Mouse (Mus musculus) CH12.LX (cell line): ENCODE measurements around the gene Cnst. TPM values are rescaled to one million over a fixed set of nuclear protein-coding genes. Genes with fewer than 3 reads are reported as not detected.

ENCODE experiments used
- DNase-seq: peaks from one replicate; pipeline ENCODE4 v3.0.0-alpha.2; 2013; ENCODE audit errors: extremely low read depth
- H3K27ac ChIP-seq: 2 replicates; pipeline ENCODE4 v1.5.1; 2012; ENCODE audit warnings: low read depth, mild to moderate bottlenecking, control low read depth, moderate library complexity; ENCODE audit not compliant: insufficient read depth
- H3K27me3 ChIP-seq: replicated peaks from 2 replicates; pipeline ENCODE3; 2012; ENCODE audit warnings: inconsistent platforms
- H3K36me3 ChIP-seq, 2 experiments: replicated peaks in 1 of 2; 2 replicates each; pipeline versions ENCODE3 to v1.6.1; 2012; ENCODE audit warnings: inconsistent platforms in 1 of 2, low read length in 1 of 2, mild to moderate bottlenecking in 1 of 2, mixed read lengths in 1 of 2, moderate library complexity in 1 of 2; ENCODE audit not compliant: control insufficient read depth in 1 of 2, insufficient read depth in 1 of 2
- H3K4me1 ChIP-seq, 2 experiments: 2 replicates each; pipeline ENCODE4 v1.6.1; 2012; ENCODE audit warnings: inconsistent platforms in 1 of 2, moderate library complexity in 1 of 2; ENCODE audit not compliant: insufficient read depth in 2 of 2, control insufficient read depth in 1 of 2
- H3K4me2 ChIP-seq: 2 replicates; pipeline ENCODE4 v1.6.1; 2012; ENCODE audit warnings: low read depth, mild to moderate bottlenecking, control low read depth; ENCODE audit not compliant: poor library complexity, insufficient read depth, severe bottlenecking
- H3K4me3 ChIP-seq, 3 experiments: fragments of 150-350 bp in 1 of 3; sonication (generic) in 1 of 3; replicated peaks in 1 of 3; 2 replicates each; pipeline versions ENCODE3 to v1.5.1; 2011 to 2012; ENCODE audit warnings: low read depth in 2 of 3, low read length in 2 of 3, mild to moderate bottlenecking in 2 of 3, moderate library complexity in 2 of 3, control low read depth in 1 of 3, improper control_type of control experiment in 1 of 3, inconsistent platforms in 1 of 3, mixed read lengths in 1 of 3; ENCODE audit not compliant: poor library complexity in 1 of 3
- H3K79me2 ChIP-seq: replicated peaks from 2 replicates; pipeline ENCODE4 v1.6.1; 2012; ENCODE audit warnings: mild to moderate bottlenecking, moderate library complexity; ENCODE audit not compliant: control insufficient read depth, poor library complexity, insufficient read depth, severe bottlenecking; ENCODE audit errors: extremely low read depth
- H3K9ac ChIP-seq: 2 replicates; pipeline ENCODE4 v1.6.1; 2012; ENCODE audit warnings: low read depth, mild to moderate bottlenecking, control low read depth, moderate library complexity; ENCODE audit not compliant: insufficient read depth
- H3K9me3 ChIP-seq: replicated peaks from 2 replicates; pipeline ENCODE3; 2012; ENCODE audit warnings: low read length, inconsistent platforms, mixed read lengths
- BHLHE40 ChIP-seq: IDR thresholded peaks from 2 replicates; pipeline ENCODE4 v1.6.1; 2011; ENCODE audit warnings: mild to moderate bottlenecking, low read depth, low read length, improper control_type of control experiment
- CHD1 ChIP-seq: IDR thresholded peaks from 2 replicates; pipeline ENCODE4 v1.6.1; 2012; ENCODE audit warnings: low read depth, low read length, improper control_type of control experiment, inconsistent platforms
- CHD2 ChIP-seq: IDR thresholded peaks from 2 replicates; pipeline ENCODE4 v1.6.1; 2011; ENCODE audit warnings: low read length, improper control_type of control experiment
- CTCF ChIP-seq, 2 experiments: IDR thresholded peaks in 1 of 2; conservative IDR thresholded peaks in 1 of 2; 2 replicates each; pipeline ENCODE4 v1.5.1; 2011 to 2012; ENCODE audit warnings: low read depth in 2 of 2, low read length in 2 of 2, improper control_type of control experiment in 1 of 2, inconsistent platforms in 1 of 2, mild to moderate bottlenecking in 1 of 2, moderate library complexity in 1 of 2
- GABPA ChIP-seq: IDR thresholded peaks from 2 replicates; pipeline ENCODE4 v1.6.1; 2012; ENCODE audit warnings: low read depth, low read length, improper control_type of control experiment, inconsistent platforms; ENCODE audit not compliant: insufficient replicate concordance
- HCFC1 ChIP-seq: IDR thresholded peaks from 2 replicates; pipeline ENCODE4 v1.6.1; 2012; ENCODE audit warnings: low read depth, mild to moderate bottlenecking, inconsistent platforms, low read length, improper control_type of control experiment
- IRF4 ChIP-seq: IDR thresholded peaks from 2 replicates; pipeline ENCODE4 v1.6.1; 2014; ENCODE audit warnings: low read depth, mild to moderate bottlenecking, inconsistent platforms, low read length, improper control_type of control experiment
- JUN ChIP-seq: IDR thresholded peaks from 2 replicates; pipeline ENCODE4 v1.6.1; 2011; ENCODE audit warnings: low read depth, mild to moderate bottlenecking, low read length, improper control_type of control experiment, moderate library complexity; ENCODE audit not compliant: insufficient read depth
- KAT2A ChIP-seq: IDR thresholded peaks from 2 replicates; pipeline ENCODE4 v1.6.1; 2012; ENCODE audit warnings: low read length, improper control_type of control experiment, inconsistent platforms; ENCODE audit not compliant: insufficient replicate concordance
- MAFK ChIP-seq: IDR thresholded peaks from 2 replicates; pipeline ENCODE4 v1.6.1; 2011; ENCODE audit warnings: low read length, improper control_type of control experiment; ENCODE audit not compliant: insufficient replicate concordance
- MAX ChIP-seq: IDR thresholded peaks from 2 replicates; pipeline ENCODE4 v1.6.1; 2011; ENCODE audit warnings: low read length, improper control_type of control experiment
- MAZ ChIP-seq: IDR thresholded peaks from 2 replicates; pipeline ENCODE4 v1.6.1; 2012; ENCODE audit warnings: low read depth, mild to moderate bottlenecking, inconsistent platforms, low read length, improper control_type of control experiment, moderate library complexity
- MEF2A ChIP-seq: IDR thresholded peaks from 2 replicates; pipeline ENCODE4 v1.6.1; 2014; ENCODE audit warnings: low read depth, mild to moderate bottlenecking, inconsistent platforms, low read length, improper control_type of control experiment, borderline replicate concordance
- TCF12 ChIP-seq: IDR thresholded peaks from 2 replicates; pipeline ENCODE4 v1.6.1; 2014; ENCODE audit warnings: low read depth, mild to moderate bottlenecking, inconsistent platforms, low read length, improper control_type of control experiment
- UBTF ChIP-seq: IDR thresholded peaks from 2 replicates; pipeline ENCODE4 v1.6.1; 2012; ENCODE audit warnings: low read depth, mild to moderate bottlenecking, inconsistent platforms, low read length, improper control_type of control experiment, moderate library complexity
- USF1 ChIP-seq: IDR thresholded peaks from 2 replicates; pipeline ENCODE4 v1.6.1; 2014; ENCODE audit warnings: low read depth, mild to moderate bottlenecking, inconsistent platforms, low read length, improper control_type of control experiment
- USF2 ChIP-seq: conservative IDR thresholded peaks from 2 replicates; pipeline ENCODE4 v1.6.1; 2011; ENCODE audit warnings: low read depth, low read length, improper control_type of control experiment
- ZC3H11A ChIP-seq: IDR thresholded peaks from 2 replicates; pipeline ENCODE4 v1.6.1; 2012; ENCODE audit warnings: low read depth, mild to moderate bottlenecking, inconsistent platforms, low read length, improper control_type of control experiment
- ZKSCAN1 ChIP-seq: IDR thresholded peaks from 2 replicates; pipeline ENCODE4 v1.6.1; 2012; ENCODE audit warnings: low read depth, inconsistent platforms, low read length, improper control_type of control experiment, borderline replicate concordance
- dilution Hi-C: fragments of 300-500 bp; cut with MboI; formaldehyde crosslinking; loops from 2 replicates; pipeline ENCODE4 v1.14.3; 2020; ENCODE audit warnings: low sequenced_read_pairs; ENCODE audit not compliant: extremely low pct_unique_long_range_greater_than_20kb, extremely low pct_ligation_motif_present
- in situ Hi-C: fragments of 300-500 bp; cut with MboI; formaldehyde crosslinking; loops from 3 replicates; pipeline ENCODE4 v1.14.3; 2019; ENCODE audit warnings: low sequenced_read_pairs, low pct_ligation_motif_present, low pct_unique_long_range_greater_than_20kb, mixed read lengths
- polyA plus RNA-seq: library from polyadenylated mRNA; unstranded; fragments of >175 nt; gene quantifications from 2 replicates; pipeline ENCODE4 v1.2.1, GENCODE M21; 2012; ENCODE audit warnings: low read depth; ENCODE audit not compliant: insufficient read length
- total RNA-seq, 2 experiments: library from RNA; depleted of rRNA; stranded (reverse); fragments of 300-350 nt in 1 of 2; fragments of >200 nt in 1 of 2; gene quantifications; 2 replicates each; pipeline ENCODE4 v1.2.3; 2012 to 2014

Gene Cnst
- total and polyA plus RNA-seq, 3 experiments = 7.8 to 10.2 (median 9.3) TPM

- Histone ChIP-seq H3K4me2 (no peak overlapping the region), H3K4me1 (no peaks in the 10 kb centered on the region), H3K36me3 (peaks cover 7 to 43% of the 10 kb centered on the region in 2 experiments), H3K9ac (no peak overlapping the region), H3K79me2 (no peaks in the 10 kb centered on the region), H3K27me3 (no peaks in the 10 kb centered on the region), H3K27ac (no peak overlapping the region), H3K9me3 (no peaks in the 10 kb centered on the region), H3K4me3 (no peak overlapping the region)
- dilution Hi-C loops = no loop called here
- no peak for DNase-seq
- TF ChIP-seq USF1 = no peak
- TF ChIP-seq KAT2A = no peak
- TF ChIP-seq CHD2 = no peak
- TF ChIP-seq ZC3H11A = no peak
- TF ChIP-seq MAZ = no peak
- TF ChIP-seq USF2 = no peak
- no peak for TF ChIP-seq JUN
- TF ChIP-seq GABPA = no peak
- TF ChIP-seq UBTF = no peak
- TF ChIP-seq CHD1 = no peak
- in situ Hi-C loops = no loop called here
Measured at GRCm38 (mm10) chr1:179612418-179612817, 66.2 kb downstream of the Cnst start.

- dilution Hi-C loops = no loop called here
Measured at GRCm38 (mm10) chr1:179612986-179613505, 66.9 kb downstream of the Cnst start.

GRCm38 (mm10) chr1:179617426-179617825 lies 71.3 kb downstream of the Cnst start:
- no peak for TF ChIP-seq IRF4
- TF ChIP-seq MAX = no peak
- TF ChIP-seq TCF12 = no peak
- TF ChIP-seq HCFC1 = no peak
- no peak for TF ChIP-seq JUN
- no peak for TF ChIP-seq BHLHE40
- no peak for TF ChIP-seq KAT2A
- TF ChIP-seq MEF2A = no peak
- no peak for TF ChIP-seq USF2
- no peak for TF ChIP-seq ZKSCAN1
- TF ChIP-seq CHD1 = no peak
- no peak for TF ChIP-seq CTCF (conservative IDR thresholded peaks at IDR 0.05 in 1 of 2, IDR thresholded peaks at IDR 0.05 in 1 of 2; ENCODE audit: low read depth in 2 of 2, low read length in 2 of 2)
- no peak overlapping the region for H3K4me3 ChIP-seq
- no peaks in the 10 kb centered on the region for H3K79me2 ChIP-seq
- H3K27ac ChIP-seq = no peak overlapping the region
- H3K9ac ChIP-seq = no peak overlapping the region
- DNase-seq = no peak
- H3K9me3 ChIP-seq = no peaks in the 10 kb centered on the region
- H3K4me2 ChIP-seq = no peak overlapping the region
- H3K27me3 ChIP-seq = no peaks in the 10 kb centered on the region
- H3K4me1 ChIP-seq = no peaks in the 10 kb centered on the region
- in situ Hi-C loops (no loop called here), dilution Hi-C loops (no loop called here)
- H3K36me3 ChIP-seq = peaks cover 0 to 34% of the 10 kb centered on the region in 2 experiments

More at GRCm38 (mm10) chr1:179612986-179613505, 66.9 kb downstream of the Cnst start:
- H3K4me1 ChIP-seq = no peaks in the 10 kb centered on the region
- no peaks in the 10 kb centered on the region for H3K27me3 ChIP-seq
- in situ Hi-C loops = no loop called here
- H3K27ac ChIP-seq = no peak overlapping the region
- no peaks in the 10 kb centered on the region for H3K79me2 ChIP-seq
- no peak for TF ChIP-seq GABPA
- no peak for TF ChIP-seq MAFK
- no peak for TF ChIP-seq USF2
- H3K4me3 ChIP-seq = no peak overlapping the region
- peaks cover 7 to 42% of the 10 kb centered on the region in 2 experiments for H3K36me3 ChIP-seq
- no peaks in the 10 kb centered on the region for H3K9me3 ChIP-seq
- no peak overlapping the region for H3K9ac ChIP-seq
- no peak for DNase-seq
- H3K4me2 ChIP-seq = no peak overlapping the region
